8 mouse cellular contexts compared by ENCODE assay signal in genomic region chr9:62137259-62137658, GRCm38 (mm10). TPM values are rescaled to one million over a fixed set of nuclear protein-coding genes. Genes with fewer than 3 reads are reported as not detected.
A peak's percentile ranks its signal among the peaks of the same experiment; 100 is the strongest.
DNase-seq lines count a peak whose midpoint lies in the region; ATAC-seq and TF ChIP-seq lines count a peak whose summit lies in the region.

No protein-coding gene starts in this region.

- no peaks in the 10 kb centered on the region for H3K36me3 ChIP-seq in kidney, embryonic 16.5 days (ENCODE audit: insufficient read depth, low read length)
- H3K36me3 ChIP-seq in midbrain, embryonic 16.5 days (ENCODE audit: control insufficient read depth, insufficient read depth, low read length), result no peaks in the 10 kb centered on the region
- H3K36me3 ChIP-seq in thymus, adult 2 months (ENCODE audit: control insufficient read depth, insufficient read depth, low read length), result no peaks in the 10 kb centered on the region

- H3K9ac ChIP-seq in kidney, embryonic 16.5 days (replicated peaks; ENCODE audit: low read length), result no peak overlapping the region
- peak overlapping the region; percentile 28; the same call in 1 of the 2 replicates for H3K9ac ChIP-seq in midbrain, embryonic 16.5 days (ENCODE audit: low read depth, low read length)

- ATAC-seq in kidney, embryonic 16.5 days (ENCODE audit: low FRiP score, low TSS enrichment), result no peak
- ATAC-seq in midbrain, embryonic 16.5 days, result 0 out of 2 replicates have a peak, but pooled peaks have one; percentile 5
- ATAC-seq in erythroid progenitor cell, adult 5-6 weeks (replicated peaks; ENCODE audit: low FRiP score, poor library complexity, severe bottlenecking), result no peak

- peaks cover 10% of the 10 kb centered on the region for H3K4me1 ChIP-seq in kidney, embryonic 16.5 days (ENCODE audit: insufficient read depth, low read length)
- peaks cover 7% of the 10 kb centered on the region for H3K4me1 ChIP-seq in midbrain, embryonic 16.5 days (ENCODE audit: control insufficient read depth, insufficient read depth, low read length)
- no peaks in the 10 kb centered on the region for H3K4me1 ChIP-seq in thymus, adult 2 months (replicated peaks; ENCODE audit: control insufficient read depth, insufficient read depth, low read length)

- WGBS in kidney, embryonic 16.5 days, result 27% methylated on average over 8 of the region's 8 CpGs
- 39% methylated on average over 8 of the region's 8 CpGs for WGBS in midbrain, embryonic 16.5 days
- WGBS in thymus, adult 2 months, result 44% methylated on average over 8 of the region's 8 CpGs

- no peak overlapping the region for H3K4me2 ChIP-seq in kidney, embryonic 16.5 days (replicated peaks; ENCODE audit: low read depth, low read length)
- H3K4me2 ChIP-seq in midbrain, embryonic 16.5 days (ENCODE audit: low read length), result 0 out of 2 replicates have a peak overlapping the region, but pooled peaks have one; percentile 7

- peak; percentile 14 to 53 for DNase-seq in kidney, postnatal 25 days
- peak; percentile 88 for DNase-seq in brain, adult 2 months (ENCODE audit: low read depth, low spot score)
- peak; percentile 26 to 33 for DNase-seq in frontal cortex, postnatal 14 days (ENCODE audit: low spot score in 2 of 2)
- peak; percentile 56 to 66 for DNase-seq in left cerebral cortex, adult 18-20 months (ENCODE audit: low spot score in 2 of 2)
- DNase-seq in thymus, adult 2 months, result no peak

- H3K27me3 ChIP-seq in kidney, embryonic 16.5 days (ENCODE audit: insufficient read depth, low read length), result no peaks in the 10 kb centered on the region
- H3K27me3 ChIP-seq in midbrain, embryonic 16.5 days (ENCODE audit: control insufficient read depth, insufficient read depth, low read depth, low read length), result no peaks in the 10 kb centered on the region
- no peaks in the 10 kb centered on the region for H3K27me3 ChIP-seq in thymus, adult 2 months (ENCODE audit: control insufficient read depth, insufficient read depth, low read length)

- no peaks in the 10 kb centered on the region for H3K9me3 ChIP-seq in kidney, embryonic 16.5 days (ENCODE audit: low read length)
- no peaks in the 10 kb centered on the region for H3K9me3 ChIP-seq in midbrain, embryonic 16.5 days (replicated peaks; ENCODE audit: control insufficient read depth, low read length, poor library complexity, severe bottlenecking)

- no peak for TF ChIP-seq CTCF in thymus, adult 2 months (IDR thresholded peaks at IDR 0.05; ENCODE audit: borderline replicate concordance, control insufficient read depth, extremely low read depth, insufficient read depth, low read length, poor library complexity)

- H3K4me3 ChIP-seq in kidney, embryonic 16.5 days (ENCODE audit: low read length), result no peak overlapping the region
- no peak overlapping the region for H3K4me3 ChIP-seq in midbrain, embryonic 16.5 days (ENCODE audit: low read depth, low read length)
- no peak overlapping the region for H3K4me3 ChIP-seq in thymus, adult 2 months (ENCODE audit: control insufficient read depth, insufficient read depth, low read length)

- no peak for TF ChIP-seq POLR2A in thymus, adult 2 months (IDR thresholded peaks at IDR 0.05; ENCODE audit: control insufficient read depth, extremely low read depth, insufficient read depth, low read length, poor library complexity)

- H3K27ac ChIP-seq in kidney, embryonic 16.5 days (ENCODE audit: low read length), result no peak overlapping the region
- H3K27ac ChIP-seq in midbrain, embryonic 16.5 days (ENCODE audit: low read length), result 0 out of 2 replicates have a peak overlapping the region, but pooled peaks have one; percentile 40
- no peak overlapping the region for H3K27ac ChIP-seq in thymus, adult 2 months (ENCODE audit: control insufficient read depth, insufficient read depth, low read length)

RNA-seq across cellular contexts. Expression of gene Glce, which starts 14.8 kb away (rescaled TPM):
- polyA plus RNA-seq in kidney, embryonic 16.5 days (2015; fragmentation: Nextera tagmentation; extraction: Ambion mirVana), result 20.6 and 21.7 TPM in 2 replicates
- total RNA-seq in left cerebral cortex, adult 18-20 months (2021), result 10 to 100 TPM; 37.1 to 37.8 TPM
- 21.0 and 22.1 TPM in 2 replicates for polyA plus RNA-seq in midbrain, embryonic 16.5 days (2015; fragmentation: Nextera tagmentation; extraction: Ambion mirVana)
- polyA plus RNA-seq in thymus, adult 2 months (2012; rRNA removed), result 2.7 and 3.5 TPM in 2 replicates
- 0.42 and 0.72 TPM in 2 replicates for total RNA-seq in erythroid progenitor cell, adult 5-6 weeks (2015; ENCODE audit: low replicate concordance)
- total RNA-seq in erythroid progenitor cell, adult 5-6 weeks (2017; ENCODE audit: low replicate concordance), result 0.08 and 2.1 TPM in 2 replicates
